Comparison of ENCODE assay signal across 8 mouse cellular contexts in the genomic region with DNA sequence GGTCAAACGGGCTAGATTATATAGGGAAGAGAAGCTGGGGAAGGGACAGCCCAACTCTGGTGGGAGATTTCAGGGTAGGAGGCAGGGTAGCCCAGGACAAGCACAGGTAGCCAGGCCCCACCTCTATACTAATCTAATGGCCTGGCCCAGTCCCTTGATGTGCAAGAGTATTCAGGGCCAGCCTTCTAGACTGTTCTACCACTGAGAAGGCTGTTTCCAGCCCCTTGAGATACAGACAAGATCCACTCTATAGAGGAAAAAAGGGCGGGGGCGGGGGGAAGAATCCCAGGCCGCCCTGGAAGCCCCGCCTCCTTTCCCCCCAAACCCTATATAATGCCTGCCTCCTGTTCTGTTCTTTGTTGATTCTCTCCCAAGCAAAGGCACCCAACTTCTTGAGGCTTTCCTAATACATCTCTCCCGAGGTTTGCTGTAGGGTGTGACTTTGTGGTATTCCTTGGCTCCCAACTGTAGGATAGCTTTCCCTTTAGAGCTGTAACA. TPM values are rescaled to one million over a fixed set of nuclear protein-coding genes. Genes with fewer than 3 reads are reported as not detected.
A peak's percentile ranks its signal among the peaks of the same experiment; 100 is the strongest.
DNase-seq lines count a peak whose midpoint lies in the region; ATAC-seq lines count a peak whose summit lies in the region.

No protein-coding gene starts in this region.

- H3K4me3 ChIP-seq in kidney, embryonic 14.5 days (ENCODE audit: low read length), result peak overlapping the region; percentile 77
- H3K4me3 ChIP-seq in brown adipose tissue, adult 24 weeks (ENCODE audit: insufficient read depth, low read depth, low read length), result peak overlapping the region; percentile 28
- peak overlapping the region; percentile 81 for H3K4me3 ChIP-seq in hindbrain, embryonic 15.5 days
- H3K4me3 ChIP-seq in midbrain, embryonic 15.5 days, result peak overlapping the region; percentile 76

- H3K9ac ChIP-seq in kidney, embryonic 14.5 days (ENCODE audit: low read depth, low read length), result peak overlapping the region; percentile 91; the same call in 1 of the 2 replicates
- peak overlapping the region; percentile 94 for H3K9ac ChIP-seq in hindbrain, embryonic 15.5 days
- H3K9ac ChIP-seq in midbrain, embryonic 15.5 days, result peak overlapping the region; percentile 92; the same call in 1 of the 2 replicates

- peak overlapping the region; percentile 45 for H3K4me2 ChIP-seq in kidney, embryonic 14.5 days (replicated peaks; ENCODE audit: low read depth, low read length)
- H3K4me2 ChIP-seq in hindbrain, embryonic 15.5 days, result peak overlapping the region; percentile 54
- H3K4me2 ChIP-seq in midbrain, embryonic 15.5 days, result peak overlapping the region; percentile 55

- ATAC-seq in kidney, embryonic 14.5 days (ENCODE audit: low FRiP score, low TSS enrichment), result no peak
- no peak for ATAC-seq in hindbrain, embryonic 15.5 days (ENCODE audit: low FRiP score, low read depth)
- ATAC-seq in midbrain, embryonic 15.5 days (replicated peaks), result no peak
- ATAC-seq in granulocyte monocyte progenitor cell, adult 5-6 weeks (replicated peaks; ENCODE audit: poor library complexity, severe bottlenecking), result no peak

- H3K27ac ChIP-seq in kidney, embryonic 14.5 days (ENCODE audit: low read depth, low read length), result 0 out of 2 replicates have a peak overlapping the region, but pooled peaks have one; percentile 97
- H3K27ac ChIP-seq in brown adipose tissue, adult 24 weeks (replicated peaks; ENCODE audit: low read depth, low read length), result no peak overlapping the region
- H3K27ac ChIP-seq in hindbrain, embryonic 15.5 days (replicated peaks), result peak overlapping the region; percentile 98
- H3K27ac ChIP-seq in midbrain, embryonic 15.5 days, result peak overlapping the region; percentile 98

- peaks cover 18% of the 10 kb centered on the region for H3K4me1 ChIP-seq in kidney, embryonic 14.5 days (ENCODE audit: control insufficient read depth, insufficient read depth, low read length)
- H3K4me1 ChIP-seq in brown adipose tissue, adult 24 weeks (ENCODE audit: control insufficient read depth, insufficient read depth, insufficient read length, low read length), result peaks cover 5% of the 10 kb centered on the region; the same call in 1 of the 2 replicates
- H3K4me1 ChIP-seq in hindbrain, embryonic 15.5 days (replicated peaks), result peaks cover 39% of the 10 kb centered on the region
- H3K4me1 ChIP-seq in midbrain, embryonic 15.5 days, result peaks cover 40% of the 10 kb centered on the region

- intact Hi-C loops in gastrocnemius, postnatal 36 days (cut with DNase I), result loop anchor here (5.0 kb wide), 1 partner anchor 83 kb away; no protein-coding TSS in a partner anchor

- peaks cover 9% of the 10 kb centered on the region; the same call in 1 of the 2 replicates for H3K36me3 ChIP-seq in kidney, embryonic 14.5 days (ENCODE audit: control insufficient read depth, insufficient read depth, low read length)
- H3K36me3 ChIP-seq in hindbrain, embryonic 15.5 days, result peaks cover 7% of the 10 kb centered on the region; the same call in 1 of the 2 replicates
- peaks cover 6% of the 10 kb centered on the region; the same call in 1 of the 2 replicates for H3K36me3 ChIP-seq in midbrain, embryonic 15.5 days (replicated peaks)

- H3K9me3 ChIP-seq in kidney, embryonic 14.5 days (ENCODE audit: control insufficient read depth, low read length), result no peaks in the 10 kb centered on the region
- H3K9me3 ChIP-seq in hindbrain, embryonic 15.5 days, result no peaks in the 10 kb centered on the region
- H3K9me3 ChIP-seq in midbrain, embryonic 15.5 days, result no peaks in the 10 kb centered on the region

- 80% methylated on average over 6 of the region's 6 CpGs for WGBS in kidney, embryonic 14.5 days
- WGBS in hindbrain, embryonic 15.5 days, result 75% methylated on average over 6 of the region's 6 CpGs
- 76% methylated on average over 6 of the region's 6 CpGs for WGBS in midbrain, embryonic 15.5 days

- H3K27me3 ChIP-seq in kidney, embryonic 14.5 days (ENCODE audit: control insufficient read depth, insufficient read depth, low read length), result no peaks in the 10 kb centered on the region
- no peaks in the 10 kb centered on the region for H3K27me3 ChIP-seq in hindbrain, embryonic 15.5 days
- H3K27me3 ChIP-seq in midbrain, embryonic 15.5 days (replicated peaks), result no peaks in the 10 kb centered on the region

- DNase-seq in kidney, postnatal 4 days, result no peak
- no peak for DNase-seq in left cerebral cortex, adult 8-10 months (ENCODE audit: low spot score in 2 of 2)
- DNase-seq in gastrocnemius, postnatal 36 days, result no peak

RNA-seq across cellular contexts. Expression of a gene that starts 0.6 kb away (rescaled TPM):
- polyA plus RNA-seq in kidney, embryonic 14.5 days (2014; fragmentation: Nextera tagmentation; extraction: Ambion mirVana), result 98.2 and 125 TPM in 2 replicates
- 32.4 and 34.3 TPM in 2 replicates for polyA plus RNA-seq in brown adipose tissue, adult 24 weeks (2012; ENCODE audit: insufficient read depth, insufficient read length, missing spikeins)
- polyA plus RNA-seq in hindbrain, embryonic 15.5 days (2015; fragmentation: Nextera tagmentation; extraction: Ambion mirVana), result 73.8 and 85.0 TPM in 2 replicates
- polyA plus RNA-seq in midbrain, embryonic 15.5 days (2015; fragmentation: Nextera tagmentation; extraction: Ambion mirVana), result 81.9 and 83.5 TPM in 2 replicates
- total RNA-seq in granulocyte monocyte progenitor cell, adult 5-6 weeks (2014; fragmentation: Nextera tagmentation), result 41.6 and 58.5 TPM in 2 replicates
- total RNA-seq in granulocyte monocyte progenitor cell, adult 5-6 weeks (2017), result 26.1 and 28.7 TPM in 2 replicates
- 10 to 100 TPM; 65.7 to 79.1 (median 70.9) TPM for total RNA-seq in left cerebral cortex, adult 8-10 months (2022)
- total RNA-seq in gastrocnemius, postnatal 36 days (2021), result 10 to 100 TPM; 25.9 to 28.9 TPM

RNA-seq across cellular contexts. Expression of a gene that starts 3.6 kb away (rescaled TPM):
- 13.8 and 14.4 TPM in 2 replicates for polyA plus RNA-seq in kidney, embryonic 14.5 days (2014; fragmentation: Nextera tagmentation; extraction: Ambion mirVana)
- polyA plus RNA-seq in brown adipose tissue, adult 24 weeks (2012; ENCODE audit: insufficient read depth, insufficient read length, missing spikeins), result 2.4 and 2.5 TPM in 2 replicates
- polyA plus RNA-seq in hindbrain, embryonic 15.5 days (2015; fragmentation: Nextera tagmentation; extraction: Ambion mirVana), result 12.4 and 16.6 TPM in 2 replicates
- 18.9 and 19.8 TPM in 2 replicates for polyA plus RNA-seq in midbrain, embryonic 15.5 days (2015; fragmentation: Nextera tagmentation; extraction: Ambion mirVana)
- 7.6 and 15.7 TPM in 2 replicates for total RNA-seq in granulocyte monocyte progenitor cell, adult 5-6 weeks (2014; fragmentation: Nextera tagmentation)
- 3.2 and 6.0 TPM in 2 replicates for total RNA-seq in granulocyte monocyte progenitor cell, adult 5-6 weeks (2017)
- 10 to 100 TPM in 2 of 4 experiments, 1 to 10 TPM in 2; 9.3 to 11.2 (median 10.4) TPM for total RNA-seq in left cerebral cortex, adult 8-10 months (2022)
- total RNA-seq in gastrocnemius, postnatal 36 days (2021), result 1 to 10 TPM; 1.8 to 2.9 TPM

RNA-seq across cellular contexts. Expression of a gene that starts 3.8 kb away (rescaled TPM):
- 0.58 and 1.9 TPM in 2 replicates for polyA plus RNA-seq in kidney, embryonic 14.5 days (2014; fragmentation: Nextera tagmentation; extraction: Ambion mirVana)
- polyA plus RNA-seq in brown adipose tissue, adult 24 weeks (2012; ENCODE audit: insufficient read depth, insufficient read length, missing spikeins), result not detected in 2 replicates
- 1.9 and 4.0 TPM in 2 replicates for polyA plus RNA-seq in hindbrain, embryonic 15.5 days (2015; fragmentation: Nextera tagmentation; extraction: Ambion mirVana)
- 3.6 and 3.9 TPM in 2 replicates for polyA plus RNA-seq in midbrain, embryonic 15.5 days (2015; fragmentation: Nextera tagmentation; extraction: Ambion mirVana)
- 2.8 TPM in 1 of 2 replicates, not detected in the other for total RNA-seq in granulocyte monocyte progenitor cell, adult 5-6 weeks (2014; fragmentation: Nextera tagmentation)
- total RNA-seq in granulocyte monocyte progenitor cell, adult 5-6 weeks (2017), result not detected in 2 replicates
- under 1 TPM in 1 of 4 experiments, not detected in 3; 0.58 TPM for total RNA-seq in left cerebral cortex, adult 8-10 months (2022)
- not detected for total RNA-seq in gastrocnemius, postnatal 36 days (2021)

RNA-seq across cellular contexts. Expression of a gene that starts 21.3 kb away (rescaled TPM):
- 3.5 and 5.7 TPM in 2 replicates for polyA plus RNA-seq in kidney, embryonic 14.5 days (2014; fragmentation: Nextera tagmentation; extraction: Ambion mirVana)
- polyA plus RNA-seq in brown adipose tissue, adult 24 weeks (2012; ENCODE audit: insufficient read depth, insufficient read length, missing spikeins), result 1.8 and 2.1 TPM in 2 replicates
- polyA plus RNA-seq in hindbrain, embryonic 15.5 days (2015; fragmentation: Nextera tagmentation; extraction: Ambion mirVana), result 8.6 and 10.9 TPM in 2 replicates
- 12.9 and 13.4 TPM in 2 replicates for polyA plus RNA-seq in midbrain, embryonic 15.5 days (2015; fragmentation: Nextera tagmentation; extraction: Ambion mirVana)
- 7.0 and 9.2 TPM in 2 replicates for total RNA-seq in granulocyte monocyte progenitor cell, adult 5-6 weeks (2014; fragmentation: Nextera tagmentation)
- total RNA-seq in granulocyte monocyte progenitor cell, adult 5-6 weeks (2017), result 3.0 and 9.6 TPM in 2 replicates
- 1 to 10 TPM; 5.7 to 6.5 (median 5.7) TPM for total RNA-seq in left cerebral cortex, adult 8-10 months (2022)
- 1 to 10 TPM; 1.4 to 1.7 TPM for total RNA-seq in gastrocnemius, postnatal 36 days (2021)

RNA-seq across cellular contexts. Expression of a gene that starts 27.8 kb away (rescaled TPM):
- polyA plus RNA-seq in kidney, embryonic 14.5 days (2014; fragmentation: Nextera tagmentation; extraction: Ambion mirVana), result 5.2 and 6.1 TPM in 2 replicates
- polyA plus RNA-seq in brown adipose tissue, adult 24 weeks (2012; ENCODE audit: insufficient read depth, insufficient read length, missing spikeins), result 1.1 TPM in 1 of 2 replicates, not detected in the other
- 21.3 and 22.3 TPM in 2 replicates for polyA plus RNA-seq in hindbrain, embryonic 15.5 days (2015; fragmentation: Nextera tagmentation; extraction: Ambion mirVana)
- 23.4 and 24.9 TPM in 2 replicates for polyA plus RNA-seq in midbrain, embryonic 15.5 days (2015; fragmentation: Nextera tagmentation; extraction: Ambion mirVana)
- total RNA-seq in granulocyte monocyte progenitor cell, adult 5-6 weeks (2014; fragmentation: Nextera tagmentation), result 9.7 and 13.3 TPM in 2 replicates
- total RNA-seq in granulocyte monocyte progenitor cell, adult 5-6 weeks (2017), result 7.7 and 8.3 TPM in 2 replicates
- total RNA-seq in left cerebral cortex, adult 8-10 months (2022), result 10 to 100 TPM; 28.9 to 31.5 (median 30.1) TPM
- total RNA-seq in gastrocnemius, postnatal 36 days (2021), result under 1 TPM; 0.59 to 0.99 TPM

Comparison
In these comparisons a context has a peak if more than half of its experiments do, and no peak if none do; other contexts are left out.
1. H3K4me3 ChIP-seq: peak in every context shown above with its lines; median percentile 81 in hindbrain, embryonic 15.5 days; 77 in kidney, embryonic 14.5 days; 76 in midbrain, embryonic 15.5 days; 28 in brown adipose tissue, adult 24 weeks.